Mouse (Mus musculus) kidney, adult 2 months (tissue): ENCODE measurements around the gene Cblb. TPM values are rescaled to one million over a fixed set of nuclear protein-coding genes. Genes with fewer than 3 reads are reported as not detected.

Source experiments
- DNase-seq: peaks from one replicate; pipeline ENCODE4 v3.0.0; 2021
- H3K27ac ChIP-seq: fragments of 200-500 bp; 2 replicates; pipeline ENCODE4 v1.5.1; 2012; ENCODE audit warnings: low read depth, low read length, control low read depth, inconsistent platforms; ENCODE audit not compliant: insufficient read depth
- H3K27me3 ChIP-seq: fragments of 200-500 bp; replicated peaks from 2 replicates; pipeline ENCODE4 v1.6.1; 2012; ENCODE audit warnings: mild to moderate bottlenecking, moderate library complexity, low read length, inconsistent platforms; ENCODE audit not compliant: control insufficient read depth, insufficient read depth
- H3K36me3 ChIP-seq: fragments of 200-500 bp; 2 replicates; pipeline ENCODE4 v1.6.1; 2012; ENCODE audit warnings: mild to moderate bottlenecking, moderate library complexity, low read length, inconsistent platforms; ENCODE audit not compliant: control insufficient read depth, insufficient read depth
- H3K4me1 ChIP-seq: fragments of 200-500 bp; 2 replicates; pipeline ENCODE4 v1.6.1; 2011; ENCODE audit warnings: low read length; ENCODE audit not compliant: control insufficient read depth, insufficient read depth
- H3K4me3 ChIP-seq: fragments of 200-500 bp; 2 replicates; pipeline ENCODE4 v1.5.1; 2011; ENCODE audit warnings: mild to moderate bottlenecking, low read depth, low read length, control low read depth; ENCODE audit not compliant: insufficient read depth
- CTCF ChIP-seq: fragments of 200-500 bp; conservative IDR thresholded peaks from 2 replicates; pipeline ENCODE4 v1.5.1; 2011; ENCODE audit warnings: low read depth, mild to moderate bottlenecking, control low read depth, low read length, moderate library complexity, mixed read lengths; ENCODE audit not compliant: insufficient read depth, insufficient read length
- POLR2A ChIP-seq: fragments of 200-500 bp; IDR thresholded peaks from one replicate; pipeline ENCODE4 v1.6.1; 2011; ENCODE audit warnings: low read depth, low read length, control low read depth
- WGBS: fragments of 180-500 bp; shearing (Covaris S2); methylation state at CpG from one replicate; pipeline ENCODE4 v1.1.7; 2018; 5-methylcytosine and 5-hydroxymethylcytosine counted together
- polyA plus RNA-seq: library from polyadenylated mRNA; depleted of rRNA; stranded (reverse); fragments of >200 nt; gene quantifications from 2 replicates; pipeline ENCODE4 v1.2.3, GENCODE M21; 2012

The Cblb gene
- polyA plus RNA-seq, 1 experiment: 8.8 TPM

GRCm38 (mm10) chr16:52040937-52041336 is 9.9 kb downstream of the Cblb start:
- WGBS: 73% methylated on average over 4 of the region's 4 CpGs
- Histone ChIP-seq H3K27me3 (no peaks in the 10 kb centered on the region), H3K36me3 (no peaks in the 10 kb centered on the region), H3K4me3 (no peak overlapping the region), H3K27ac (no peak overlapping the region), H3K4me1 (peaks cover 14% of the 10 kb centered on the region)
- DNase-seq: no peak
- no peak for TF ChIP-seq POLR2A
- no peak for TF ChIP-seq CTCF

GRCm38 (mm10) chr16:52042667-52043379 is 11.8 kb downstream of the Cblb start:
- Histone ChIP-seq H3K4me1 (peaks cover 14% of the 10 kb centered on the region), H3K36me3 (peaks cover 1% of the 10 kb centered on the region; the same call in 1 of the 2 replicates), H3K27me3 (no peaks in the 10 kb centered on the region), H3K27ac (peak overlapping the region; percentile 33; the same call in 1 of the 2 replicates), H3K4me3 (no peak overlapping the region)
- no peak for DNase-seq
- WGBS: 62% methylated on average over 14 of the region's 14 CpGs
- TF ChIP-seq POLR2A (no peak), CTCF (no peak)

- H3K4me3 ChIP-seq: no peak overlapping the region
- peak overlapping the region; percentile 70 for H3K27ac ChIP-seq
- no peak for TF ChIP-seq CTCF
- TF ChIP-seq POLR2A: no peak
- peaks cover 14% of the 10 kb centered on the region for H3K4me1 ChIP-seq
- H3K27me3 ChIP-seq: no peaks in the 10 kb centered on the region
- WGBS: 44% methylated on average over 11 of the region's 11 CpGs
- peak; percentile 75 for DNase-seq
- peaks cover 3% of the 10 kb centered on the region for H3K36me3 ChIP-seq
These were observed 12.5 kb downstream of the Cblb start for GRCm38 (mm10) chr16:52043380-52044117.

GRCm38 (mm10) chr16:52044518-52044917 is 13.5 kb downstream of the Cblb start:
- Histone ChIP-seq H3K4me3 (no peak overlapping the region), H3K27ac (no peak overlapping the region), H3K4me1 (peaks cover 14% of the 10 kb centered on the region), H3K36me3 (peaks cover 3% of the 10 kb centered on the region), H3K27me3 (no peaks in the 10 kb centered on the region)
- 87% methylated on average over 7 of the region's 7 CpGs for WGBS
- DNase-seq: no peak
- TF ChIP-seq CTCF: no peak
- no peak for TF ChIP-seq POLR2A

GRCm38 (mm10) chr16:52044985-52045384 is 14.0 kb downstream of the Cblb start:
- no peak overlapping the region for H3K4me3 ChIP-seq
- peaks cover 14% of the 10 kb centered on the region for H3K4me1 ChIP-seq
- H3K27ac ChIP-seq: no peak overlapping the region
- WGBS: 85% methylated on average over 4 of the region's 4 CpGs
- no peak for DNase-seq
- no peak for TF ChIP-seq POLR2A
- TF ChIP-seq CTCF: no peak
- peaks cover 3% of the 10 kb centered on the region for H3K36me3 ChIP-seq
- no peaks in the 10 kb centered on the region for H3K27me3 ChIP-seq

GRCm38 (mm10) chr16:52046464-52046863 is 15.4 kb downstream of the Cblb start:
- peaks cover 11% of the 10 kb centered on the region for H3K4me1 ChIP-seq
- DNase-seq: no peak
- H3K27ac ChIP-seq: no peak overlapping the region
- no peaks in the 10 kb centered on the region for H3K27me3 ChIP-seq
- H3K36me3 ChIP-seq: peaks cover 3% of the 10 kb centered on the region
- H3K4me3 ChIP-seq: no peak overlapping the region
- WGBS: 82% methylated on average over 4 of the region's 4 CpGs
- no peak for TF ChIP-seq POLR2A
- no peak for TF ChIP-seq CTCF

- DNase-seq: no peak
- Histone ChIP-seq H3K4me3 (no peak overlapping the region), H3K4me1 (peaks cover 5% of the 10 kb centered on the region), H3K36me3 (peaks cover 3% of the 10 kb centered on the region), H3K27ac (no peak overlapping the region), H3K27me3 (no peaks in the 10 kb centered on the region)
- WGBS: 84% methylated on average over 8 of the region's 8 CpGs
- TF ChIP-seq CTCF: no peak
- no peak for TF ChIP-seq POLR2A
These were observed 20.1 kb downstream of the Cblb start for GRCm38 (mm10) chr16:52051106-52051505.
